Comparison of ENCODE assay signal across 15 mouse cellular contexts in the genomic region with DNA sequence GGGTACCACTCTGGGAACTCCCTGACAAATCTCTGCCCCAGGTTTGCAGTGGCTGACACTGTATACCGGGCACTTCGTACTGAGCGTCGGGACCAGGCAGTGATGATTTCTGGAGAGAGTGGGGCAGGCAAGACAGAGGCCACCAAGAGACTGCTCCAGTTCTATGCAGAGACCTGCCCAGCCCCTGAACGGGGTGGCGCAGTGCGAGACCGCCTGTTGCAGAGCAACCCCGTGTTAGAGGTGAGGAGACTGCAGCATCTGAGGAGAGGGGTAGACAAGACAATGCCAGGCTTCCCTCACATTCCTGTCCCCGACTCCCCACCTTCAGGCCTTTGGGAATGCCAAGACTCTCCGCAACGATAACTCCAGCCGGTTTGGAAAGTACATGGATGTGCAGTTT.
"Had no signal": no experiment of that assay in that cellular context is flagged by ENCODE, and none has a peak within 500 bp of the region (broad histone marks: within the 10 kb centered on the region; RNA-seq: fewer than 3 reads in every experiment).

No protein-coding gene starts in this region.

- DNase-seq: lung, adult 18-20 months; lung, embryonic 14.5 days; lung, postnatal 14 days; lung, postnatal 4 days; midbrain, embryonic 14.5 days; right cerebral cortex, postnatal 14 days; thymus, adult 2 months; thymus, postnatal 25 days; thymus, postnatal 4 days had no signal

- ATAC-seq: midbrain, embryonic 16.5 days had no signal

- H3K27me3 ChIP-seq: stomach, embryonic 15.5 days had no signal

- H3K4me2 ChIP-seq: lung, embryonic 14.5 days; midbrain, embryonic 12.5 days; neural tube, embryonic 12.5 days; stomach, embryonic 15.5 days had no signal

- H3K27ac ChIP-seq: midbrain, embryonic 10.5 days; midbrain, embryonic 12.5 days; neural tube, embryonic 12.5 days; stomach, embryonic 15.5 days; stomach, postnatal 0 days had no signal

- H3K4me3 ChIP-seq: midbrain, embryonic 10.5 days; midbrain, embryonic 12.5 days; neural tube, embryonic 12.5 days; stomach, embryonic 15.5 days had no signal

- H3K9me3 ChIP-seq: midbrain, embryonic 10.5 days; midbrain, embryonic 12.5 days; neural tube, embryonic 12.5 days; stomach, embryonic 15.5 days had no signal

- H3K9ac ChIP-seq: lung, embryonic 14.5 days; midbrain, embryonic 12.5 days; neural tube, embryonic 12.5 days; stomach, embryonic 15.5 days had no signal
